Mouse (Mus musculus): ENCODE results near the gene Ercc4. TPM values are rescaled to one million over a fixed set of nuclear protein-coding genes. Genes with fewer than 3 reads are reported as not detected.

Ercc4 gene
- polyA plus RNA-seq (2012; rRNA removed) = 15.0 and 18.0 TPM in 2 replicates
- polyA plus RNA-seq (2014; fragmentation: Nextera tagmentation; extraction: Ambion mirVana) = 14.1 and 14.8 TPM in 2 replicates

DNA sequence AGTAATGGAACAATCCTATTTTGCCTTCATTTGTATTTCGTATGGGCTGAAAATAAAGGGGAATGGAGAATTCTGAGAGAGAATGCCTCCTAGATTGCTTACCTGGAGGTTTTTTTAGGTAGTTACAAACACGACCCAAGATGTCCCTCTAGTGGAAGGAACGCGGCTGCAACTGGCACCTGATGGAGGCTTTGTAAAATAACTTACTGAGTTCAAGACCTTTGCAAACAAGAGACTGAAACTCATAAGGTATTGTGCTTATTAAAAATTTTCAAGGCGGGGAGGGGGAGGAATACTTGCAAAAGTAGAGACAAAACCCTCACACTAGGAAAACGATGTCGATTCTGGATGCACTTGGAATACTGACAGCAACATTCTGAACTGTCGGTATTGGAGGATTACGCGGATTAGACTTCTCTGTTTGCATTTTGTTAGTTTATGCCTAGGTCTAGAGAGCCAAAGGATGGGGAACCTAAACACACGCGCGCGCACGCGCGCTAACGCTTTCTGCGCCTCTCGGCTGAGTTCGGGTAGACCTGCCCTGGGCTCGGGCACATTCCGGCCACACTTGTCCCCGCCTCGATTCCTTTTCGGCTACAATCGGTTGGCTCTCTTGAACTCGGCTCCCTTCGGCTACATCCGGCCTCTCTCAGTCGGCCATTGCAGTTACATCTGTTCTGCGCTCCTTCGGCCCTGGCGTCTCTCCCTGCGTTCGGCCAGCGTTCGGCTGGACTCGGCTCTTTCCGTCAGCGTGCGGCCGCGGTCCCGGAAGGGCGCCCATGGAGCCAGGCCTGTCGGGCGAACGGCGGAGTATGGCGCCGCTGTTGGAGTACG, at the start of gene Ercc4:
Gene Ercc4 (plus strand): TSS at position 529 of the 834 bp plus-strand sequence.
- 0 out of 2 replicates have a peak, but pooled peaks have one; percentile 13 for TF ChIP-seq POLR2A (IDR thresholded peaks at IDR 0.05; ENCODE audit: borderline replicate concordance, extremely low read depth, insufficient read depth, insufficient read length)
- peak; percentile 98 for ATAC-seq (ENCODE audit: low FRiP score, low read depth)
- Histone ChIP-seq H3K27ac (replicated peaks; ENCODE audit: low read depth, low read length) (peak within 1 kb of the TSS; percentile 55), H3K4me3 (replicated peaks; ENCODE audit: low read length) (peak within 1 kb of the TSS; percentile 65), H3K36me3 (ENCODE audit: control insufficient read depth, insufficient read depth, low read length) (peaks cover 20% of the 10 kb centered on the region), H3K9me3 (ENCODE audit: control insufficient read depth, low read length) (no peaks in the 10 kb centered on the region), H3K9ac (ENCODE audit: low read depth, low read length, severe bottlenecking) (peak within 1 kb of the TSS; percentile 88), H3K4me1 (ENCODE audit: control insufficient read depth, insufficient read depth, low read length) (peaks cover 5% of the 10 kb centered on the region; the same call in 1 of the 2 replicates), H3K27me3 (ENCODE audit: control insufficient read depth, insufficient read depth, low read length) (no peaks in the 10 kb centered on the region), H3K4me2 (replicated peaks; ENCODE audit: low read depth, low read length, severe bottlenecking) (peak within 1 kb of the TSS; percentile 74)
- WGBS = 1% methylated on average over 46 of the region's 53 CpGs
- DNase-seq (ENCODE audit: low spot score) = peak; percentile 95

GRCm38 (mm10) chr16:13061113-13061512, 48.4 kb upstream of the Ercc4 start:
- no peak for TF ChIP-seq POLR2A (IDR thresholded peaks at IDR 0.05; ENCODE audit: borderline replicate concordance, extremely low read depth, insufficient read depth, insufficient read length)
- H3K9ac ChIP-seq (ENCODE audit: low read depth, low read length, severe bottlenecking) = no peak overlapping the region
- H3K27me3 ChIP-seq (ENCODE audit: control insufficient read depth, insufficient read depth, low read length) = no peaks in the 10 kb centered on the region
- WGBS = 35% methylated on average over 10 of the region's 10 CpGs
- no peaks in the 10 kb centered on the region for H3K9me3 ChIP-seq (ENCODE audit: control insufficient read depth, low read length)
- H3K4me3 ChIP-seq (replicated peaks; ENCODE audit: low read length) = no peak overlapping the region
- H3K27ac ChIP-seq (replicated peaks; ENCODE audit: low read depth, low read length) = no peak overlapping the region
- H3K4me2 ChIP-seq (replicated peaks; ENCODE audit: low read depth, low read length, severe bottlenecking) = no peak overlapping the region
- H3K36me3 ChIP-seq (ENCODE audit: control insufficient read depth, insufficient read depth, low read length) = no peaks in the 10 kb centered on the region
- ATAC-seq (ENCODE audit: low FRiP score, low read depth) (no peak), DNase-seq (ENCODE audit: low spot score) (no peak)
- no peaks in the 10 kb centered on the region for H3K4me1 ChIP-seq (ENCODE audit: control insufficient read depth, insufficient read depth, low read length)

DNA sequence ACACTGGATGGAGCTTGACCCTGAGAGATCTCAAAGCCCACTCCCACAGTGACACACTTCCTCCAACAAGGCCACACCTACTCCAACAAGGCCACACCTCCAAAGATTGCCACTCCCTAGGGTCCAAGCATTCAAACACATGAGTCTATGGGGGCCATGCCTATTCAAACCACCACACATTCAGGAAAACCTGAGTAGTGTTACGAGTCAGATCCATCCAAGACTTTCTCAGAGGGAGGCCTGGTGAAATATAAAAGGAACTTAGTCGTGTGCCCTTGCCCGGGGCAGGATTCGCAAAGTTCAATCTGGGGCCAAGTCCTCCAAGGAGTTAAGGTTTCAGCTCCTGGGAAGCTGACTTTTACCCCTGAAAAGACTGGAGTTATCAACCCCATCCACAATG, 35.3 kb upstream of the Ercc4 start:
- WGBS = 73% methylated on average over 4 of the region's 4 CpGs

GRCm38 (mm10) chr16:13080161-13080560, 29.3 kb upstream of the Ercc4 start:
- no peaks in the 10 kb centered on the region for H3K4me1 ChIP-seq (ENCODE audit: control insufficient read depth, insufficient read depth, low read length)
- no peak for TF ChIP-seq POLR2A (IDR thresholded peaks at IDR 0.05; ENCODE audit: borderline replicate concordance, extremely low read depth, insufficient read depth, insufficient read length)
- DNase-seq (ENCODE audit: low spot score) (no peak), ATAC-seq (ENCODE audit: low FRiP score, low read depth) (no peak)
- H3K27ac ChIP-seq (replicated peaks; ENCODE audit: low read depth, low read length) = no peak overlapping the region
- no peak overlapping the region for H3K9ac ChIP-seq (ENCODE audit: low read depth, low read length, severe bottlenecking)
- no peak overlapping the region for H3K4me3 ChIP-seq (replicated peaks; ENCODE audit: low read length)
- H3K27me3 ChIP-seq (ENCODE audit: control insufficient read depth, insufficient read depth, low read length) = no peaks in the 10 kb centered on the region
- no peak overlapping the region for H3K4me2 ChIP-seq (replicated peaks; ENCODE audit: low read depth, low read length, severe bottlenecking)
- no peaks in the 10 kb centered on the region for H3K36me3 ChIP-seq (ENCODE audit: control insufficient read depth, insufficient read depth, low read length)
- H3K9me3 ChIP-seq (ENCODE audit: control insufficient read depth, low read length) = no peaks in the 10 kb centered on the region
- WGBS = 60% methylated on average over 6 of the region's 6 CpGs

More for the DNA sequence above, 35.3 kb upstream of the Ercc4 start:
- Histone ChIP-seq H3K4me3 (replicated peaks; ENCODE audit: low read length) (no peak overlapping the region), H3K4me1 (ENCODE audit: control insufficient read depth, insufficient read depth, low read length) (no peaks in the 10 kb centered on the region), H3K27ac (replicated peaks; ENCODE audit: low read depth, low read length) (no peak overlapping the region), H3K36me3 (ENCODE audit: control insufficient read depth, insufficient read depth, low read length) (no peaks in the 10 kb centered on the region), H3K9ac (ENCODE audit: low read depth, low read length, severe bottlenecking) (no peak overlapping the region), H3K9me3 (ENCODE audit: control insufficient read depth, low read length) (no peaks in the 10 kb centered on the region), H3K27me3 (ENCODE audit: control insufficient read depth, insufficient read depth, low read length) (no peaks in the 10 kb centered on the region), H3K4me2 (replicated peaks; ENCODE audit: low read depth, low read length, severe bottlenecking) (no peak overlapping the region)
- no peak for TF ChIP-seq POLR2A (IDR thresholded peaks at IDR 0.05; ENCODE audit: borderline replicate concordance, extremely low read depth, insufficient read depth, insufficient read length)
- no peak for DNase-seq (ENCODE audit: low spot score)
- no peak for ATAC-seq (ENCODE audit: low FRiP score, low read depth)

DNA sequence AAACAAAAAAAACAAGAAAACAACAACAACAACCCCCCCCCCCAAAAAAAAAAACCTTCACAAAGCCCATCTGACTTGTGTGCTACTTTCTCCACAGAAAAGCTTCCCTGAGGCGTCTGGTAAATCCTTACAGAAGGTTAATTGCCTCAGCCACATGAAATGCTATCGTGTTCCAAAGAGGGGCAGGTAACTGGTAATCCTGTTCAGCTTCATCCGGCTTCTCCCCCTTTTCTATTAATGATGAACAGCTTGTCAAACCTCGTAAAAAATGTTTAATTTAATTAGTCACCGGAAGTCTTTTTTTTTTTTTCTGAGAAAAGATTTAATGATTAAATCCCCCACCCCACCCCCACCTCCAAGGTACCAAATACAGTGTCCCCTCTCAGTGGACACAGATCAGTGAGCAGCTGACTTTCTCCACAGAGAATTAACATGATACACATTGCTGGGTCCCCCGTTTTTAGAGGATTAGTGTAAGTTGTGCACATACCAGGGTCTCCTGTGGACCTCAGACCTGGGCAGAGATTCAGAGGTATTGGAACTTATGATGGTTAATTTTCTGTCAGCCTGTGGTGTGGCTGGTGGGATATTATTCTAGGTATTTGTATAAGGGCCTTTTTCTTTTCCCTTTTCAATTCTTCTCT, 26.2 kb upstream of the Ercc4 start:
- ATAC-seq (ENCODE audit: low FRiP score, low read depth) (no peak), DNase-seq (ENCODE audit: low spot score) (no peak)
- Histone ChIP-seq H3K27ac (replicated peaks; ENCODE audit: low read depth, low read length) (no peak overlapping the region), H3K9me3 (ENCODE audit: control insufficient read depth, low read length) (no peaks in the 10 kb centered on the region), H3K4me2 (replicated peaks; ENCODE audit: low read depth, low read length, severe bottlenecking) (no peak overlapping the region), H3K9ac (ENCODE audit: low read depth, low read length, severe bottlenecking) (no peak overlapping the region), H3K4me1 (ENCODE audit: control insufficient read depth, insufficient read depth, low read length) (no peaks in the 10 kb centered on the region), H3K4me3 (replicated peaks; ENCODE audit: low read length) (no peak overlapping the region), H3K27me3 (ENCODE audit: control insufficient read depth, insufficient read depth, low read length) (no peaks in the 10 kb centered on the region), H3K36me3 (ENCODE audit: control insufficient read depth, insufficient read depth, low read length) (no peaks in the 10 kb centered on the region)
- 27% methylated on average over 6 of the region's 6 CpGs for WGBS
- no peak for TF ChIP-seq POLR2A (IDR thresholded peaks at IDR 0.05; ENCODE audit: borderline replicate concordance, extremely low read depth, insufficient read depth, insufficient read length)

Measured in limb, embryonic 14.5 days (tissue).